Mouse (Mus musculus): Measurements from ENCODE around the gene 4933407L21Rik.

4933407L21Rik gene

DNA sequence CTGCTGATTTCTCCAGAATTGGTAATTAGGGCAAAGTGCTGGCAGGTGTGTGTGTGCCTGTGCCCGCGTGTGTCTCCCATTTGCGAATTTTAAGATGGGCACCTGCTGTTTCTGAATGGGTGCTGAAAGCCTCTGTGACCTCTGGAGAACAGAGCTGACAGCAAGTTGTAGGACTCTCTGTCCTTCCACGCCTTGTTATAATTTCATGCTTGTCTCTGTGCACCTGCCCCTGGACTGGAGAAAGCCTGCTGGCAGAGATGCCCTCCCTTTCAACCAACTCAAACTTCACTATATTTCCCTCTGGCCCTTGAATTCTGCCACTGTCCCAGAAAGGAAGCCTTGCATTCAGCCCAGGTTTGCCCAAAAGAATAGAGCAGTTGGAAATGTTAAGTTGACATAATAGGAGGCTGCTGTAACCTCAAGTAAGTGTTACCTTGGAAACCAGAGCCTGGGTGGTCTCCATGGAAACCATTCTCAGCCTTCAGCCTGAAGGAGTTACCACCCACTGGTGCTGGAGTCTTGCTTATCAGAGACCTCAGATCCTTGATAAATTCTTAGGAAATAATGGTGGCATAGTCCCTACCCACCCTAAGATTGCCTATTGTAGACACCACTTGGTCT, 11.3 kb upstream of the 4933407L21Rik start:
- DNase-seq: peak; percentile 88

DNA sequence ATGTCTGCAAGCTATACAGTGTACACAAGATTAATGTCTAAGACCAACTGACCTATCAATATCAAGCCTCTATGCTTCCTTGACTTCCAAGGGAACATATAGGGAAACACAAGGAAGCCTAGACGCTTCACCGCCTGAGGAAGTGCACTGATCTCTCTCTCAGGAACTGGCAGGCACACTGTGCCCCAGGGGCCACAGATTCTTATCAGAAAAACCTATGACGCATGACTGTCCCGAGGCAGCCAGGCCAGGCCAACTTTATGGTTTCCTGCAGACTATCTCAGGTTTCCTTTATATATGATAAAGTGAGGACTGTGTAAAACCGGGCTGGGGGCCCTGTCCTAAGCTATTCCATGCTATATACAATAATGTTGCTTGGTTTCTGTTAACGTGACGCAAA, 8.7 kb upstream of the 4933407L21Rik start:
- no peak for DNase-seq

DNA sequence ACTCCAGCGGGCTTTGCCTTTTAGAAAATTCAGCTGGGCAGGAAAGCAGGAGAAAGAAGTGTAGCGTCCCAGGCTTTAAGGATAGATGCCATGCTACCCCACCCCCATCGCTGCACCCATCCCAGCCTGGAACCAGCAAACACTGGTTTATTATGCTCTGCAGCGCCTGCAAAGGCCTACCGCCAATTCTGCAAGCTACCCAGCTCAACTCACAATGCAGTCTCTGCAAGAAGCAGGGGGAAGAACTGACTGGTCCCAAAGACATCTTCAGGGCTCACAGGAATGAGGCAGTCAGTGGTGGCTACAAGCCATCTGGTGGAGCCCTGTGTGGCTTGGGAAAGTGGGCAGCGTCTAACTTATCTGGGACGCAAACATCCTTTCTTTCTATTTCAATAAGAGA, 6.6 kb upstream of the 4933407L21Rik start:
- peak; percentile 82 for DNase-seq

DNA sequence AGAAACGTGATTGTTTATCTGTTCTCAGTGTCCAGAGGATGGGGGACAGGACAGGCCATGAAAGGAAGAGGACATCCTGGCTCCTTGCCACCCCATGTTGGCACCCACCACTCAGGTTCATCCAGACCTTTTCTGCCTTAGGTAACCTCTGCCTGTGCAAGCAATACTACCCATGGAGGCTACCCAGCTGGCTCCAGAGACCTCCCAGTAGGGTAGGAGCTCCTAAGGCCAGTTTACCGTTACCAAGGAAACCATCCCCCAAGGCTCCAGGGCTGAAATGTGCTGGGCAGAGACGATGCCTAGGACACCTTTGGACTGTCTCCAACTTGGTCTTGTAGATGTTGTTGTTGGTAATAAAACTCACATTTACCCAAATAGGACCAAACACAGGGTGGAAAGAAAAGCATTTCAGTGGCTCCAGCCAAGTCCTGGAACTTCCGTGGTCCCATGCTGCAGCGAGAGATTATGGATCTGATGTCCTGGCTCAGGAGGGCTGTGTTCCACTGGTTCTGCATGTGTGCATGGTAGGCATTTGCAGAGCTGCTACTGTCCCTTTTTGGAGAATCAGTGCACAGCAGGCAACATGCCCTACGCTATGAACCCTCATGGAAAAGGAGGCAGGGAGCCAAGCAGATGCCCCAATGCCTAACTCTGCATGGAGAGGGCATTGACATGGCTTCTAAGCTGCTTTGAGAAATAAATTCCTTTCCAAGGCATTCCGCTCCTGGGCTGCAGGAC, 6.0 kb upstream of the 4933407L21Rik start:
- DNase-seq: no peak

DNA sequence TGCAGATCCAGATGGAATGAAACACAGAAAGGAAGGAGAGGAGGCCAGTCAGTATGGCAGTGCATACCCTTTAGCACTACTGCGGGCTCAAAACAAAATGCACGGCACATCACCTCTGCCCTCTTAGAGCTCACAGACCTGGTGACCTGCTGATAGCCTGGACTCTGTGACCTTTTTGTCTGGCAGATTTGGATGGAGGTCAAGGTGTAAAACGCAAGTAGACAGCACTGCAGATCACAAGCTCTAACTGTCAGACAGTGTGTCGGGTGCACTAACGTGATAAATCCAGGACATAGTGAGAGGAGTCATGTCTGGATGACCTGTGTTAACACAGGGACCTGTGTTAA, 5.4 kb upstream of the 4933407L21Rik start:
- no peak for DNase-seq

DNA sequence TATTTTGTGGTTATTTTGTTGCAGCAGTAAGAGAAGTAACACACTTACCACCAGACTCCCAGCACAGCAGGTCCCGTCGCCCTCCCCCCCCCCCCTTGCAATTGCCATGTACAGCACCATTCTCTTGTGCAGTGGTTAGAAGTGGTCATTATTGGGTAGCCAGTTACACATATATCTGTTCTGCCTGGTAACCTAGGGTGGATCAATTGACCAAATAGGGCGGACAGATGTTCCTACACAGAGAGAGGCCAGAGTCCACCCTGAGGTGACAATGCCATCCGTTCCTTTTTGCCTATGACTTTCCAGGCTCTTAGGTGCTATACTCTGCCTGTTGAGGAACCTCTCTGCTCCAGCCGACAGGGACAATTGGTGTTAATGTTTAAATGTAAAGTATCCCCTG, 3.1 kb upstream of the 4933407L21Rik start:
- DNase-seq: no peak

DNA sequence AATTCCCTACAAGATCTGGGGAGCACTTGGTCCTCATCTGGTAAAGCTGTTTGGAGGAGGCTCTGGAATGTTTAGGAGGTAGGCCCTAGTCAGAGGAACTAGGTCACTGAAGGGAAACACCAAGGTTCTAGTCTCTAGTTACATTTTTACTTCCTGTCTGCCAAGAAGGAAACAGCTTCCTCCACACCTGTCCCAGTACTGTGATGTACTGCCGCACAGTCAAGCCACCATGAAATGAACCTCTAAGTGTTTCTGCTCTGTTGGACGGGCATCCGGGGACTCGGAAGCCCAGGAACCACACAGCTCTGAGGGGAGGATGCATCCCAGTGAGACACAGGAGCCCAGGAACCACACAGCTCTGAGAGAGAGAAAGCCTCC, 394 bp downstream of the 4933407L21Rik start:
- DNase-seq: no peak

DNA sequence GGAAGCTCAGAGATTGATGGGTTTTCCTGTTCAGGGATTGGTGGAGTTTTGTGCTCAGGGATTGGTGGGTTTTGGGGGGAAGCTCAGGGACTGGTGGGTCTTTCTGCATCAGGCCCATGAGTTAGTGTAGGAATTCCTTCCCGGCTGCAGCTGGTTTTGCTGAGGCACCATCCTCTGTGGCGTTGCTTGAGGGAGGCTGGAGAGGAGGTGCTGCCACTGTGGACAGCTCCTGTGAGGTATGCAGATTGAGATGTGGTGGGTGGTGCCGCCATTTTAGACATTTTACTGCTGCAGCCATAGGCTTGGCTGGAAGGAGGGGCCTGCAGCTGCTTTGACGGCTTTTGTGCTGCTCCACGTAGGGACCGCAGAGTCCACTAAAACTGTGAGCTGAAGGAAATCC, 1.1 kb downstream of the 4933407L21Rik start:
- DNase-seq: no peak

DNA sequence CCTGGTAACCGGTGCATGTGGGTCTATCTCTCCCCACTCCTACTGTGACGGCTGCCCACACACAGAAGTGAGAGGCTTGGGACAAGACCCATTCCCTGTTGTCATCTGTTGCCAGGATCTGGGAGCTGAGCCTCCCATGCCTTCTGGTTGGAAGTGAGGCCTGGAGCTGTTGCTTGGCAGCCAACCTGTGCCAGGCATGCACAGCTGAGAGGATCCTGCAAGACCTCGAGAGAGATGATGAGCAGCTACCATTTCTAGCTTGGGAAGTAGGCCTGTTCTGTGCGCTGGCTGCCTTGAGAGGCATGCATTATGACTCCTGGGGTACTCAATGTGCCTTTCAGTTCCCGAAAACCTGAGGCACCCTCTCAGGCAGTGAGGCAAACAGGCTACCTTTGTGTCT, 2.9 kb downstream of the 4933407L21Rik start:
- DNase-seq: peak; percentile 82

DNA sequence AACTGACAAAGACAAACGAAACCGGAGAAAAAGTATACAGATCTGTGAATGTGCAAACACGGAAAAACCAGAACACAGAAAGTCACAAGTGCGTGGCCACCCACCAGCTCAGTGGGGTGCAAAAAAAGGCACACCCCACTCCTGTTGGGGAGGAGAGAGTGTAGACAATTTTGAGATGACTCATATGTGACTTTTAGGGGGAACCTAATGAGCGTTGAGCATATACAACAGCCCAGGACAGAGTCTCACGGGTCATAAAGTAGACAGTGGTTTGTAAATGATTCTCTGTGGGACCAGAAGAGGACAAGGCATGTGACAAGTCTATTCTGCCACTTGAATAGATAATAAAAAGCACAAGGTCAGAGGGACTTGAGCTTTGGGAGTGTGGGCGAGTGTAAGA, 4.9 kb downstream of the 4933407L21Rik start:
- no peak for DNase-seq

DNA sequence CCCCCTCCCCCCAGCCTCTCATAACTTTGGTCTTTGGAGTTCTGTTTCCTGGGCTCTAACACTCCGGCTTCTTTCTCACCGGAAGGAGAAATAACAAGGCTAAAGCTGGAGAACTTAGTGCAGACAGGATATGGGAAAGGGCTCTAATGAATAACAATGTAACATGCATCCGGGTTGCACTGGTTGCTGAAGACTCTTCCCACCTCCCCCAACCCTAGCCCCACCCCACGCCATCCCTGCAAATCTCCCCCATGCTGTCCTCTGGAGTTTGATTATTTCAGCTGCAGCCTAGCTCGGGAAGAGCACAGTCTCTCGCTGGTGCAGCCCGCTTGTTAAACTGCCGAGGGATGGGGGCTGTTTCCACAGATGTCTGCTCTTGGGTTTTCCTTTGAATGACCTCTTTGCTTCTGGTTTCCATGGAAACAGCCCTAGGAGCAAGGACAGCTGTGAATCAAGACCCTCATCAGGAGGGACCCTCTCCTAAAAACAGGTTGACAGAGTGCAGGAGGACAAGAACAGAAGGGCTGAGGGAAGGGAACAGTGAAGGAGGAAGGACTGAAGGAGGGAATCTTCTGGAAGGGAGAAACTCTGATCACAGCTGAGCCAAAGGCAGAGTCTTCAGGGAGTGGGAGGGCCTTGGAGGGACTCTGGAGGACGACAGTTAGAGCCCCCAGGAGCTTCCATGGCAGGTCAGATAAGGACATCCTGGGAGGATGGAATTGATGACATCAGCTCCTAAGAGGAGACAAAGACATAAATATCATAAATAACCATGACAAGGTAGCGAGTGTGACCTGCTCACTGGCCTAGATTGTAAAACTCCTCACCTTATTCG, 5.6 kb downstream of the 4933407L21Rik start:
- DNase-seq: no peak

DNA sequence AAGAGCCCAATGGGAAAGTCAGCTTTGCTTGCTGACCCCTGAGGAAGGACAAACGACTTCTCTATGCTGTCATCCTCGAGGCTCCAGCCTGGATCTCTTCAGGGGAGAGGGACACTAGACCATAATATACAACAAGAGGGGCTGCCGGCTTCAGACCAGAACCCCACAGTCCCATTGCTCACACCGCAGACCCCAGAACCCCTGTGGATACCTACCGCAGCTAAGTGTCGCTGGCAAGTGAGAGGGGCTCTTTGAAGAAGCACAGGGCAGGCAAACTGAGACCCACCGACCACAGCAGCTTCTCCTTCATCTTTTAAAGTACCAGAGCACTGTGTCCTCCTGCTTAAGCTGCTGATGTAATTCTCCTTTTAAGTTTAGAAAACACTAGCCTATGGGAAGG, 6.3 kb downstream of the 4933407L21Rik start:
- no peak for DNase-seq

DNA sequence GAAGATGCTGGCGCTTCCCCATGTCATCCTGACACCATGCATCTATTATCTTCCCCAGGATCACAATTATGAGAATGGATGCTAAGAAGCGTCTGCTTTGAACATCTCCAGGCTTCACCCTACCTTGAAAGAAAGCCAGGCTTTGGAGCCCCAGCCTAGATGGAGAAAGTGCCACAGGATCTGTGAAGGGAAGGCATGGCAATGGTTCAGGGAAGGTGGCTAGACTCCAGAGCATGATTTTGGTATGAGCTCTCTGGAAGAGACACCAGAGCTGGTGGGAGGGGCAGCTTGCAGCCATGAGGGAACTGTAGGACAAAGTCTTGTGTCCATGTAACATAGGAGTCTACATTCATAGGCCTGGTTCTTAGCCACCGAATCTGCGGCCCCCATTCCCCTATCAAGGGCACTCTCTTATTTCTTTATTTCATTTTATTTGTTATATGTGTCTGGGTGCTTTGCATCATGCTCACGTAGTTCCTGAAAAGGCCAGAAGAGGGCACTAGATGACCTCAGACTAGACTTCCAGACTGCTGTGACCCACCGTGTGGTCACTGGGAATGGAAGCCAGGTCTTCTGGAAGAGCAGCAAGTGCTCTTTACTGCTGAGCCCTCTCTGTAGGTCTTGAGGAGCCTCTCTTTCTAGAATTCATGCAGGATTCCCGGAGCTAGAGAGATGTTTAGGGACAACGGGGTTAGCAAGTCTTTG, 7.0 kb downstream of the 4933407L21Rik start:
- DNase-seq: no peak

DNA sequence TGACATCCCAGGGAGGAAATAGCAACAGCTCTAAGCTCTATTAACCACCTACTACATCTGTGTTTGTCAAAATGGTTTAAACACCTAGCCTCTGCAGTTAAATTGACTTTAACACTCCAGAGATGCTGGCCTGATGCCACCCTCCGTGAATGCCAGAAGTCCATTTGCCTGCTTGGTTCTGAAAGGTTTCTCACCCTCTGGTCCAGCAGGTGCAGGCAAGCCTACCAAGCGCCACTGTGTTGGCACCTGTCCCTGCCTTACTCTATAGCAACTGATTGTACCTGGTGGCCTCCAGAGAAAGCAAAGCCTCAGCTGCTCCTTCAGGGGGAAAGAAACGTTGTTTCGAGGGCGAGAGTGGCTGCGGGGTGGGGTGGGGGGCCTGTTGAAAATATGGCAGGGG, 8.0 kb downstream of the 4933407L21Rik start:
- no peak for DNase-seq

DNA sequence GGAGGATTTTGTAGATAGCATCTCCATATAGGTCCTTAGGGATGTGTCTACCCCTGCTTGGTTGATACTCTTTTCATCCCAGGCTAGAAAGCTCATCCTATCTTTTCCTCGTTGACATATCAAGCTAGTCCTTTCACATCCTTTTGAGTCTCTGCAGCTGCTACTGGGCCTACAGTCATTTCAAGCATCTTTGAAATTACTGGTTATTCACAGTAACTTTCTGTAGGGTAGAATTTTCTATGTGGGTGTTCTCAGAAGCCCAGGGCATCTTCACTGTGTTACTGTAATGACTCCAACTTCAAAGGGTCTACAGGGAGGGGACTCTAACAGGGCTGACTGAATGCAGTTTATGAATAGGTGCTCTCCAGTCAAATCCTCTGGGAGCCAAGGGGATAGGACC, 9.0 kb downstream of the 4933407L21Rik start:
- DNase-seq: no peak

DNA sequence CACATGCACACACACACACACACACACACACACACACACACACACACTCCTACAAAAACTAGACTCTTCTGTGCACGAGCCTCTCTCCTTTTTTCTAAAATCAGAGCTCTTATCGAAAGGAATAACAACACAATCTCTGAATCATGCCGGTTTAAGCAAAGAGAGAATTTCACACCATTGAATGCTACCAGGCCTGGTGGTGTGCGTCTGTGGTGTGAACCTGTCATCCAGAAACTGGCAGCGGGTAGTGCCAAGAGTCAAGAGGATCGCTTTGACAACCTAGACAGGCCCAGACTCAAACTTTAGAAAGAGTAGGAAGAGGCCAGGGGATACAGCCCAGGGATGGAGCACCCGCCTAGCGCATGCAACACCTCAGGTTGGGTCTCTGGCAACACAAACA, 14.0 kb downstream of the 4933407L21Rik start:
- DNase-seq: no peak

DNA sequence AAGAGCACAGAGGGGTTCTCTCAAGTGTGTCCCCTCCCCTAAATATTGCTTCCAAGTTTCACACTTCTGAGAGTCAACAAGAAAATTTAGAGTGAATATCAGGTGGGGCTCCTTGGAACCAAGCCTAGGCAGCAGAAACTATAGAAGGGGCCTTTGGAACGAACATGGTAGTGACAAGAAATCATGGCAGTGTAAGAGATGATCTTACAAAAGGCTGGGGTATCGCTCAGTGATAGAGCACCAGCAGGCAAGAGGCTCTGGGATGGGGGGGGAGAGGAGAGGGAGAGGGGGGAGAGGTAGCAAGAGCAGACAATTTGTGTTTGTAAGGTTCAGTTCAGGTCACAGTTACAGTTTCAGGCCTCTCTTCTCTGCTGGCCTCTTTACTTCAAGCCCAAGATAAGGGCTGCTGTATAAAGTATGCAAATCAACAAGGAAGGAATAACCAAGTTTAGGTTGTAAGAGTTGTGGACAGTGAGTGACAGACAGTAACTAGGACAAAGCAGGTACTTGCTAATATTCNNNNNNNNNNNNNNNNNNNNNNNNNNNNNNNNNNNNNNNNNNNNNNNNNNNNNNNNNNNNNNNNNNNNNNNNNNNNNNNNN, 20.9 kb downstream of the 4933407L21Rik start:
- DNase-seq: no peak

DNA sequence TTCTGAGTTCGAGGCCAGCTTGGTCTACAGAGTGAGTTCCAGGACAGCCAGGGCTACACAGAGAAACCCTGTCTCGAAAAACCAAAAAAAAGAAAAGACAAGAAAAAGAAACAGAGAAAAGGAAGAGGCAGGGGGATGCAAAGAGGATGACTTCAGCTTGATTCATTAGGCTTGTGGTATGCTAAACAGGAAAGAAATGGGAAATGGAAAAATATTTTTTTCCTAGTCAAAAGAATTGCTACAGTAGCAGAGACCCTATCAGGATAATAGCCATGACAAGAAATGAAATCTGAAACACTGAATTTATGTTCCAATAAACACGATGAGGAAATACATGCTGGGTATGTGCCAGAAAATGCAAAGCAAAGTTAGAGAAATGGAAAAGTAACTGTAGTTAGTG, 26.9 kb downstream of the 4933407L21Rik start:
- no peak for DNase-seq

DNA sequence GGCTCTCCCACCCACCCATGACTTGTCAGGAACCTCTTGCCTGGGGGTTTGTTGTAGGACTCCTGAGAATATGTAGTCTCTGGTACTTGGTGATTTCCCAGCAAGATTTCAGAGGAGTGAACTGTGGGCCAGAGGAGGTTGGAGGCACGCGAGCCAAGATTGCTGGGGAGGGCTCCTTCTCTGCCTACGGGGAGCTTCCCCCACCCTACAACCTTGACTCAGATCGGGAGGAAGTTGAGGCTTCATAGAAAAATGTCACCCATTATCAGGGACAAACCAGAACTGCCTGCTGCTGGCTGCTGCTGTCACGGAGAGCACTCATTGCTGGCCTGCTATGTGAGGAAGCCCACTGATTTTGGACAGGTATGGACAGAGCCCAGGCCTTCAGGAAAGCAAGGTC, 29.0 kb downstream of the 4933407L21Rik start:
- no peak for DNase-seq

DNA sequence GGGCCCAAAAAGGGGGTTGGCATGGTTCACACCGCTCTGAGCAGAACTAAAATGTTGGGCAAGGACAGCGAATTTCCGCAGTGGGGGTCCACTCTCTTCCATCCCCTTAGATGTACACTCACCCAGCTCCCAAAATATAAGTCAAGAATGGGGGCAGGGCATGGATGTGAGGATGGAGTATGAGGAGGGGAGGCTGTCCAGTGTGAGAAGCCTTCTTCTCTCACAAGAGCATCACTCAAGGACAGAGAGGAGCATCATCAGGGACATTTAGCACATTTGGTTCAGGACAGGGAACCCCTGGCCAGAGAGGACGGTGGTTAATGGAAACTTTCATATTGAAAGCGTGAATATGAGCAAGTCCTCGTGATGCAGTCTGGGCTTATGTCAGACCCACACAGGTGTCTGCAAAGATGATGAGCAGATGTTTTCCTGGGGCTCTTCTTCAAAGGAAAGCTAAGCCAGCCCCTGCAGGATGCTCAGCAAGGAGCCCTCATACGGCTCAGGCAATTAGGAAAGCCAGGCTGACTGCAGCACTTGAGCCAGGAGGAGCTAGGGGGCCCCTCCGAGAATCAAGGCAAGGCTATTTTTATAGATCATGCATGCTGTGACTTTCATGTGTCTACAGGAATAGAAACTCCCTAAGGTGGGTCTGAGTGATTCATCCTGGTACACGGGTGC, 29.8 kb downstream of the 4933407L21Rik start:
- peak; percentile 51 for DNase-seq

DNA sequence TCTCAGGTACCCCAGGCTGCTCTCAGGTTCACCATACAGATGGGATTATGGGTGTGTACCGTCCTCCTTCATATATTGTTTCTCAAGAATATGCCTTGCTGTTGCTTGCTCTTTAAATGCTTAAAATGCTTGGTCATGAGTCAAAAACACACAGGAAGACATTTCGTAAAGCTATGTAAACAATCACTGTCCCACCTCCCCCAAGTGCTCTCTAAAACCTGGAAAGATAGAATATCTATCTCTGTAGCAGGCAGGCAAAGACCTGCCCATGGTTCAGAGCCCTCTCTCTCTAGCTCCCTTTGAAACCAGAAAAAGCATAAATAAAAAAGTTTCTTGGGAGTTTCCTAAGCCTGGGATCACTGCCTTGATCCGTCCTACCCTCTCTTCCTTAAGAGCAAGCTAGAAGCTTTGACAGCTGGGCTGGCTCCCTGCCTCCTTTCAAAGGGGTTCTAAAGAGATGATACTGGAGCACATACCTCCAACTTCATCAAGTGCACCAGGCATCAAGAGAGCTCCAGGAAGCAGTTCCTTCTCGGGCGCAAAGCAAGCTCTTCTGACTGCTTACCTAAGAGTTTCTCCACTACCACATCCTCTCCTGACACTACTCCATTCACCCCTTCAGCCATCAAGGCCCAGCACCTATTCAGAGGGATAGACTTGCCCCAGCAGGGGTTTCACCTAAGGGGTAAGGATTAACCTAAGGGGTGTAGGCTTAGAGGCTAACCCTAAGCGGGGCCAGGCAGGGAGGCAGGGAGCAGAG, 31.0 kb downstream of the 4933407L21Rik start:
- DNase-seq: no peak

DNA sequence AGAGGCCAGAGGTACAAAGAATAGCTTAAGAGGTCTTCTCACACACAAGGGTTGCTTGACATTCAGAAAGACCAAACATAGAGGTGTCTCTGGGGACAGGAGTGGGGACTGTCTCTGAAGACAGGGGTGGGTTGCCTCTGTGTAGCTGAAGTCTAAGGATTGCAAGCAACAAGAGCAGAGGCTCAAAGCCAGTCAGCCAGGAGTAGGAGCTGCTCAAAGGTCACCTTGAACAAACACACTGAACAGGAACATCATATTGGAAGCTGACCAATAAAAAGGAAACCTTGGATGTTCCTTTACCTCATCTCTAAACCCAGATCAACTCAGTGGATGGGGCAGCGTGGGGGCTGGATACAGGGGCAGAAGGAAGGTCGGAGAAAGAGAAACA, 31.6 kb downstream of the 4933407L21Rik start:
- DNase-seq: no peak
